15 mouse cellular contexts compared by ENCODE assay signal in the genomic region with DNA sequence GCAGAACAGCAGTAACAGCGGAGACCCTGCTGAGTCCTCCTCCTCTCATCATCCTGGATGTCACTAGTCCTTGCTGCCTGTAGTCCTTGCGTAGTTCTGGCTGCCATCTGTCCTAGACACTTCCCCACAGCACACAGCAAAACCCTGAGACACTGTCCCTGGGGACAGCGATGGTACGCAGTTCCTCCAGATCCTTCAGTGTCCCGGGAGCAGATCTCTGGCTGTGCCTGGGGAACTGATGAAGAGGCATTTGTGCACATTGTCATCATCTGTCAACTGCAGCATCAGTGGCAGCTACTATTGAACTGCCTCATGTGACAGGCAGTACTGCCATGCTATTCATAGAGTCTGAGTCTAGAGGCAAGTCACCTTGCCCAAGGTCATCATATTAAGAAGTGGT.
DNase-seq lines count a peak whose midpoint lies in the region; ATAC-seq and TF ChIP-seq lines count a peak whose summit lies in the region.
"Had no signal": no experiment of that assay in that cellular context is flagged by ENCODE, and none has a peak within 500 bp of the region (broad histone marks: within the 10 kb centered on the region; RNA-seq: fewer than 3 reads in every experiment).

No protein-coding gene starts in this region.

- no peaks in the 10 kb centered on the region; the same call in 1 of the 2 replicates for H3K4me1 ChIP-seq in midbrain, postnatal 0 days (ENCODE audit: insufficient read depth, low read length)
- H3K4me1 ChIP-seq in midbrain, embryonic 13.5 days (replicated peaks), result peaks cover 8% of the 10 kb centered on the region; the same call in 1 of the 2 replicates
- peaks cover 58% of the 10 kb centered on the region for H3K4me1 ChIP-seq in heart, postnatal 0 days (ENCODE audit: control insufficient read depth, insufficient read depth)
- no peaks in the 10 kb centered on the region for H3K4me1 ChIP-seq in forebrain, embryonic 11.5 days (replicated peaks; ENCODE audit: control insufficient read depth, insufficient read depth, low read length)
- H3K4me1 ChIP-seq: neural tube, embryonic 12.5 days; stomach, embryonic 15.5 days had no signal

- H3K27ac ChIP-seq in gastrocnemius, adult 2 months, result peak overlapping the region; percentile 58
- H3K27ac ChIP-seq in midbrain, postnatal 0 days (ENCODE audit: low read depth, low read length), result no peak overlapping the region; the same call in 1 of the 2 replicates
- no peak overlapping the region for H3K27ac ChIP-seq in midbrain, embryonic 13.5 days
- peak overlapping the region; percentile 94 for H3K27ac ChIP-seq in heart, postnatal 0 days (ENCODE audit: low read depth)
- no peak overlapping the region for H3K27ac ChIP-seq in forebrain, embryonic 11.5 days (ENCODE audit: low read depth, low read length)
- H3K27ac ChIP-seq: lung, embryonic 15.5 days; neural tube, embryonic 12.5 days; stomach, embryonic 15.5 days had no signal

- TF ChIP-seq CTCF in gastrocnemius, adult 2 months (IDR thresholded peaks at IDR 0.05), result no peak
- TF ChIP-seq CTCF in midbrain, postnatal 0 days (IDR thresholded peaks at IDR 0.05), result no peak
- TF ChIP-seq CTCF in heart, postnatal 0 days (IDR thresholded peaks at IDR 0.05; ENCODE audit: low read depth), result no peak

- H3K4me3 ChIP-seq in gastrocnemius, adult 2 months, result no peak overlapping the region
- H3K4me3 ChIP-seq in midbrain, postnatal 0 days (ENCODE audit: low read depth, low read length), result no peak overlapping the region
- no peak overlapping the region for H3K4me3 ChIP-seq in midbrain, embryonic 13.5 days (replicated peaks)
- no peak overlapping the region for H3K4me3 ChIP-seq in heart, postnatal 0 days (ENCODE audit: low read depth, low read length)
- H3K4me3 ChIP-seq in forebrain, embryonic 11.5 days (ENCODE audit: low read depth, low read length), result no peak overlapping the region
- H3K4me3 ChIP-seq: lung, embryonic 15.5 days; neural tube, embryonic 12.5 days; stomach, embryonic 15.5 days had no signal

- peak; percentile 29 for DNase-seq in gastrocnemius, adult 2 months
- DNase-seq in gastrocnemius, postnatal 4 days (ENCODE audit: low spot score in 2 of 2), result no peak
- DNase-seq in midbrain, postnatal 0 days (ENCODE audit: low spot score), result peak; percentile 28
- DNase-seq in heart, postnatal 0 days (ENCODE audit: low spot score), result peak; percentile 76
- DNase-seq in kidney, postnatal 4 days, result no peak
- DNase-seq in forebrain, embryonic 11.5 days (ENCODE audit: low spot score), result no peak
- no peak for DNase-seq in layer of hippocampus, adult 18-20 months (ENCODE audit: low spot score in 2 of 2)
- DNase-seq: adrenal gland, postnatal 36 days; cerebellum, postnatal 14 days had no signal

- TF ChIP-seq EP300 in heart, postnatal 0 days (IDR thresholded peaks at IDR 0.05; ENCODE audit: low read depth), result no peak

- ATAC-seq in midbrain, postnatal 0 days (ENCODE audit: low FRiP score), result no peak
- no peak for ATAC-seq in midbrain, embryonic 13.5 days
- ATAC-seq in heart, postnatal 0 days (ENCODE audit: insufficient read depth, low read depth), result peak; percentile 81
- no peak for ATAC-seq in forebrain, embryonic 11.5 days (replicated peaks; ENCODE audit: low FRiP score)
- ATAC-seq: intestine, embryonic 16.5 days; midbrain, embryonic 16.5 days had no signal

- H3K36me3 ChIP-seq in midbrain, postnatal 0 days (ENCODE audit: insufficient read depth, low read length), result peaks cover 9% of the 10 kb centered on the region; the same call in 1 of the 2 replicates
- peaks cover 28% of the 10 kb centered on the region for H3K36me3 ChIP-seq in midbrain, embryonic 13.5 days
- H3K36me3 ChIP-seq in heart, postnatal 0 days (replicated peaks; ENCODE audit: control insufficient read depth, insufficient read depth, low read length), result peaks cover 21% of the 10 kb centered on the region; the same call in 1 of the 2 replicates
- H3K36me3 ChIP-seq in forebrain, embryonic 11.5 days (ENCODE audit: control insufficient read depth, insufficient read depth, low read length), result no peaks in the 10 kb centered on the region
- H3K36me3 ChIP-seq: stomach, embryonic 15.5 days had no signal

- H3K27me3 ChIP-seq in midbrain, postnatal 0 days (ENCODE audit: insufficient read depth, low read length), result no peaks in the 10 kb centered on the region
- no peaks in the 10 kb centered on the region for H3K27me3 ChIP-seq in midbrain, embryonic 13.5 days
- H3K27me3 ChIP-seq in heart, postnatal 0 days (ENCODE audit: control insufficient read depth, insufficient read depth, low read length), result no peaks in the 10 kb centered on the region
- no peaks in the 10 kb centered on the region for H3K27me3 ChIP-seq in forebrain, embryonic 11.5 days (ENCODE audit: control insufficient read depth, insufficient read depth, low read length)
- H3K27me3 ChIP-seq: lung, embryonic 15.5 days; neural tube, embryonic 12.5 days; stomach, embryonic 15.5 days had no signal

- 82% methylated on average over 5 of the region's 5 CpGs for WGBS in midbrain, postnatal 0 days
- WGBS in midbrain, embryonic 13.5 days, result 76% methylated on average over 5 of the region's 5 CpGs
- WGBS in heart, postnatal 0 days, result 39% methylated on average over 5 of the region's 5 CpGs
- 87% methylated on average over 5 of the region's 5 CpGs for WGBS in forebrain, embryonic 11.5 days

- intact Hi-C loops in gastrocnemius, adult 2 months (cut with DNase I), result loop anchor here (5.0 kb wide), 1 partner anchor 106 kb away; a partner anchor contains a TSS

- no peaks in the 10 kb centered on the region for H3K9me3 ChIP-seq in midbrain, postnatal 0 days (ENCODE audit: low read length)
- H3K9me3 ChIP-seq in midbrain, embryonic 13.5 days, result no peaks in the 10 kb centered on the region
- H3K9me3 ChIP-seq in heart, postnatal 0 days (replicated peaks; ENCODE audit: control insufficient read depth, low read length), result no peaks in the 10 kb centered on the region
- no peaks in the 10 kb centered on the region for H3K9me3 ChIP-seq in forebrain, embryonic 11.5 days (ENCODE audit: control insufficient read depth, low read length)
- H3K9me3 ChIP-seq: lung, embryonic 15.5 days; neural tube, embryonic 12.5 days; stomach, embryonic 15.5 days had no signal

- H3K4me2 ChIP-seq in midbrain, postnatal 0 days (ENCODE audit: low read depth, low read length, poor library complexity, severe bottlenecking), result no peak overlapping the region
- H3K4me2 ChIP-seq in midbrain, embryonic 13.5 days (replicated peaks), result no peak overlapping the region
- no peak overlapping the region for H3K4me2 ChIP-seq in heart, postnatal 0 days (ENCODE audit: low read depth, low read length)
- H3K4me2 ChIP-seq in forebrain, embryonic 11.5 days (ENCODE audit: low read depth, low read length, severe bottlenecking), result no peak overlapping the region
- H3K4me2 ChIP-seq: lung, embryonic 15.5 days; neural tube, embryonic 12.5 days; stomach, embryonic 15.5 days had no signal

- H3K9ac ChIP-seq in midbrain, postnatal 0 days (replicated peaks; ENCODE audit: low read length, poor library complexity, severe bottlenecking), result no peak overlapping the region
- no peak overlapping the region for H3K9ac ChIP-seq in midbrain, embryonic 13.5 days (replicated peaks)
- H3K9ac ChIP-seq in heart, postnatal 0 days (replicated peaks; ENCODE audit: low read depth, low read length), result no peak overlapping the region
- H3K9ac ChIP-seq in forebrain, embryonic 11.5 days (ENCODE audit: low read length), result no peak overlapping the region
- H3K9ac ChIP-seq: lung, embryonic 15.5 days; neural tube, embryonic 12.5 days; stomach, embryonic 15.5 days had no signal

Comparison
In these comparisons a context has a peak if more than half of its experiments do, and no peak if none do; other contexts are left out.
1. DNase-seq: peak in gastrocnemius, adult 2 months (single experiment), midbrain, postnatal 0 days (single experiment) and heart, postnatal 0 days (single experiment); none in gastrocnemius, postnatal 4 days (0 of 2), kidney, postnatal 4 days (0 of 2), forebrain, embryonic 11.5 days (single experiment) and layer of hippocampus, adult 18-20 months (0 of 2).
2. H3K27ac ChIP-seq: peak in gastrocnemius, adult 2 months (single experiment) and heart, postnatal 0 days (single experiment); none in midbrain, postnatal 0 days (single experiment), midbrain, embryonic 13.5 days (single experiment) and forebrain, embryonic 11.5 days (single experiment).